Mouse (Mus musculus) adrenal gland, adult 18-20 months (tissue): ENCODE measurements at regions not wholly inside any gene's neighbourhood (a gene's known extent, or its start where the extent isn't known, plus 50 kb on each side); places are given as distances from the start of the nearest gene placed in this dataset.
"Not testable (repeated sequence)": the region's sequence is repeated elsewhere in the genome, so short reads cannot be mapped to it uniquely, and the experiment has no call there.

Source experiments
- DNase-seq, 2 experiments: peaks; one replicate each; pipeline ENCODE4 v3.0.0; 2021 to 2022; ENCODE audit warnings: low spot score in 2 of 2

DNA sequence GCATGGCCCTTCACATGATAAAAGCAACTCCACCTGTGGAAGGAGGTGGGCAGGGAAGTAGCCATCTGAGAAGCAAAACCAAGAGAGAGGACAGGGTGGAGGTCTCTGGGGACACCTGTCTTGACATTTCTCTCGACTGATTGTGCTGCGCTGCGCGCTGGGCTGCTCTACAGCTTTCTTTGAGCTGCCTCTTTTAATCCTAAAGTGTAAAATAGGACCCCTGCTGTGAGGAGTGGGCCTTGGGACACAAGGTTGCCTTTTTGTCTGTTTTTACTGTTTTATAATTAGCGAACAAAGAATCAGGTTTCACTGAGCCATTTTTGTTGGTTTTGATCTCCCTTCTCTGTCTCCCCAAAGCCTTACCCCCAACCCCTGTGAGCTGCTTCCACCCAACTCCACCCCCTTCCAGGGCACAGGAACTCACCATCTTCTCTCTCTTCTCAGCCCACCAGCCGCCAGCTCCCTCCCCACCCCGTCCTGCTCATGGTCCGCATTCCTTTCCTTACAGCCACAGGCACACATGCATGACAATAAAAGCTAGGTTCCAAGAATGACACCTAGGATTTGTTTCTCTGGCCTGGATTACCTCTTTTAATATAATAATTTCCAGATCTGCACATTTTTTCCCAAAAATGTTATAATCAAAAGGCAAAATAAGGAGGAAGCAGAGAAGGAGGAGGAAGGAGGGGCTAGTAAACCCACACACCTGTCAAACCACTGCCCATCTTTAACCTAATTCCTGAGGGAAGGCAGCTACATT is 57.3 kb downstream of the Cbln4 start:
- no peak for DNase-seq

DNA sequence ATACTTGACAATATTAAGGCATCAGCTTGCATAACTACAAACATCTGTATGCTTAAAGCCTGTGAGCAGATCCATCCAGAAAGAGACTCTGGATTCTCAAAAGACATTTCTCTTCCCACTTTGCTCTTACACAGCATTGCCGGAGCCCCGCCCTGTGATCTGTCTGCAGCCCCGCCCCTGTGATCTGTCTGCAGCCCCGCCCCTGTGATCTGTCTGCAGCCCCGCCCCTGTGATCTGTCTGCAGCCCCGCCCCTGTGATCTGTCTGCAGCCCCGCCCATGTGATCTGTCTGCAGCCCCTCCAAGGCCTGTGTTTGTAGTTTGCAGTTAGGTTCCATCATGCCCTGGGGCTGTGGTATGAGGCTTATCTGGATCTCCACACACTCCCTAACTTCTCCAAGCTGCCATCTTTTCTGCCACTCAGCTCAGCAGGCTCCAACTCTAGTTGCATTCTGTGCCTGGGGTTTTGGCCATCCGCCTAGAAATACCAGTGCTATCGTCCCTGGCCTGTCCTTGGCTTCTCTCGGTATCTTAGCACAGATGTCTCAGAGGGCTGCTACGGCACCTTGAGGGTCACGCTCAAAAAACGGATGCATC is 73.9 kb downstream of the Cbln4 start:
- DNase-seq = peak; percentile 12 to 26

GRCm38 (mm10) chr2:171946569-171947250 is 96.6 kb downstream of the Cbln4 start:
- DNase-seq = no peak

DNA sequence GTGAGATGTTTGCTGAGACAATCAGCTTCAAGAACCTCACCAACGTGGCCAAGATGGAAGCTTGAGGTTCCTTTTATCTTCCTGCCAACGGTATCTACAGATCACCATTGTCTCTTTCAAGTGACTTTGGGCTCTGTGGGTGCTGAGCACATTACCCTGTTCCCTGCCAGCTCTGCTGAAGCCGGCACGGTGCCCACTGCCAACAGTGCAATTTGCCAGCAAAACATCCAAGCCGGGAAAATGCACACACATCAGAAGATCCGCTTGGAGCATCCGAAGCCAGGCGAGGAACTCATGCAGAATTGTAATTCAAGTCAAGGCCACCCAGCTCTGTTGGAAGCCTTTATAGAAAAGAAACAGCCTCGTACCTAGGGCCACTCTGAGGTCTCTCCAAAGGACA is 100.6 kb downstream of the Cbln4 start:
- no peak for DNase-seq

DNA sequence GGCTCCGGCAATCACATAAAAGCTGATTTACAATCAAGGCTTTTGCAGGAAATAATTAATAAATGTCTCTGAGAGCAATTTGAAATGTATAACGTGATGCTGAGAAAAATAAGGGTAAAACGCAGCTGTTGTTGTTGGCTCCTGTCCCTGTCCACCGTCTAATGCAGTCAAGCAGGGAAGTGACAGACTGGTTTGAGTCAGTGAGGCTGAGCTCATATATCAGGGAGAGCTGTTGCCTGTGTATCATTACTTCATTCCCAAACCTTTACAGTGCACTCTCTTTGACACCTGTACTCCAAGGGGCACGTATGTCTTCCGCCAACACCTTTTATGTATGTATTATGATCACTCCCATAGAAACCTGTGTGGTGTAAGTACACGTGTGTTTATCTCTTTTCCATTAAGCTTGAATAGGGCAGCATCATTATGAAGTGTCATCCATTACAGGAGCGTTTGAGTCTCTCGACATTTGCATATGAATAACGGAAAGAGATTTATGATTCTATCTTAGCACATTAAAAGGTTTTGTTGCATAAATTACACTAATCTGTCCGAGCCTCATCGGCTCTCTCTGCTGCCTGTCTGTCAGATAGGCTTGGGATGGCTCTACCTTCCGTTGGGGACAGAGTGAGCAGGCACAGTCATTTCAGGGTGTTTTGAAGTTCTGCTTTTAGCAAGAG is 107.5 kb downstream of the Cbln4 start:
- DNase-seq = no peak

DNA sequence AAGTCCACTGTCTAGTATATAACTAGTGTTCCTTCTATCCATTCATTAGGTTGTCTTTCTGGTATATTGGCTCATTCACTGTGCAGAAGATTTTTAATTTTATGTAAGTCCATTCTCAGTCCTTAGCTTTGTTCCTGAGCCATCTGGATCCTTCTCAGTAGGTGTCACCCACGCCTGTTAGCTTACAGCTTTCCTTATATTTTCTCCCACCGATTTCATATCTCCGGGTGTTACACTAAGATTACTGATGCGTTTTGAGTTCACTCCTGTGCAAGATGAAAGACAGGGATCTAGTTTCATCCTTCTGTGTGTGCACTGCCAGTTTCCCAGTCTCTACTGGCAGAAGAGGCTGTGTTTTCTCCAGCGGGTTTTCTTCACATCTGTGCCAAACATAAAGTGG is 122.3 kb downstream of the Cbln4 start:
- DNase-seq = no peak

- no peak for DNase-seq
These were observed 156.0 kb downstream of the Cbln4 start for GRCm38 (mm10) chr2:171887306-171887705.

DNA sequence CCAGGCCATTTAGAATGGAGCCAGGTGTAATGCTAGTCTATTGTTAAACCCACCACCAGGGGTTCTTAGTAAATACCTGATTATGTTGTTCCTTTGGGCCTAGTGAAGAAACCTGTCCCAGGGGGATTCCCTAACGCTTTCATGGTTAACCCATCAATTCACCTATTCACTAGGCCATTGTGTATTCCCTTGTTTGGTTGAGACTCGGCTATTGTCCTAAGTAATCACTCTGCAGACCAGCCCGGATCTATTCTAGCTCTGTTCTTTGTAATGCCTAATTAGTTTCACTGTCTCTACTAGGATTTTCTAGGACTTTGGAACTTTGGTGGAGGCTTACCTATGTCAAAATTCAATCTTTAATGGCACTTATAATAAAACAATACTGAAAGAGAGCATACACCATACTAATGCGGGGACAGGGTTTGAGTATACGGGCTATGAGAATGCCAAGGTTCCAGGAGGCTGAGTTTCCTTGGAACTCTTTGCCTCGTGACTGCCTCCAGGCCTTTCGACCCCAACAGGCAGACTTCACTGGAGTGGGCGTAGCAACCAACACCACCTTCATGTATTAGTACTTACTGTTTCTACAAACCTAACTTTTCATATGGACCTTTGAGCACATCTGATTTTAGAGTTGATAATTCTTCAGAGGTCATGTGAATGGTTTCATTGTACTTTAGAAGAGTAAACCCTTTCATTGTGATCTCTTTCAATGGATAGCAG is 163.9 kb downstream of the Cbln4 start:
- DNase-seq = not testable (repeated sequence)

DNA sequence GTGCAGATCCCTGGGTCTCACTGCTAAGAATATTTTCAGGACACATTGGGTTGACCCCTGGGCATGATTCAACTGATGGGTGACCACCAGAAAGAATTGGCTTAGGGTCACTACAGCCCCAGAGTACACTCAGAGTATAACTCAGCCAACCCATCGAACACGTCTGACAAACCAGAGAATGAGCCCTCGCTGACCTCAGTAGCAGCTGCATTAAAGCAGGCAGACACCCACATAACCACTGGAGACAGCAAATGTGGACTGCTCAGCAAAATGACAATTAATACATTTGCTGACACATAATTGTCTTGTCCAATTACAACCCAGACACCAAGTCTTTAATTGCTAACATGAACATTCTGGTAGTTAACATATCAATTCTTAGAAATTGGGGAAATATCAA is 175.7 kb downstream of the Cbln4 start:
- no peak for DNase-seq

- no peak for DNase-seq
These were observed 178.8 kb downstream of the Cbln4 start for GRCm38 (mm10) chr2:171864376-171864965.

GRCm38 (mm10) chr2:171862626-171863025 is 180.6 kb downstream of the Cbln4 start:
- DNase-seq = no peak

DNA sequence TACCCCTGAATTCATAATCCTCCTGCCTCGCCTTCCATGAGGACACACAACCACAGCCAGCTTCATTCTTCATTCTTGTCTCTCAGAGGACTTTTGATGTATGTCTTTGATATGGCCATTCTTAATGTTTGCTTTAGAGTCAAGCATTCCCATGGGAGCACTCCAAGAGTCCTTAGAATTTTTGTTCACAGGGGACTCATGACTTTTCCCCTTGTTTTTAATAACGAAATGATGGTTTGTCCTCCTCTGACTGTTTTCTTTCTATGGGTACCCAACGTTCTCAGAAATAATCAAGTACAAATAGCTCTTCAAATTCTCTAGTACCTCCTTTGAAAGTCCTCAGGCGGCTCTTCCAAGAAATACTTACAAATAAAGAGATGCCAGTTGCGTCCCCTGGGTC is 184.4 kb downstream of the Cbln4 start:
- DNase-seq = no peak

DNA sequence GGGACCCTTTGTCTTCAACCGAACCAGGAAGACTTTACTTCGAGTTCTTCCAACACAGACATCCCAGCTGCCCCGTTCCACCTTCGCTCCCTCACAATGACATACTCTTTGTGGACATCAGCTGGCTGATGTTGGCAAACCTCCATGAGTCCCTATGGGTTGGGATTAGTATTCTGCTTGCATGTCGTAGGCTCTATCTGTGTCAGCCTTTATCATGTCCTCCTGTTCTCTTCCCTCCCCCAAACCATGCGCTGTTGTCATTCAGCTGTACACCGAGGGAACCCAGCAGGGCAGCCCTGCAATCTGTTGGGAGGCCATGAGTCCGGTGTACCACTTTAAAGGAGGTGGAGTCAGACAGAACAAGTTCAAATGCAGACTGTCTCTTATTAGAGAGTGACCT is 186.8 kb downstream of the Cbln4 start:
- DNase-seq = no peak

GRCm38 (mm10) chr2:171846826-171847492 is 196.3 kb downstream of the Cbln4 start:
- no peak for DNase-seq

DNA sequence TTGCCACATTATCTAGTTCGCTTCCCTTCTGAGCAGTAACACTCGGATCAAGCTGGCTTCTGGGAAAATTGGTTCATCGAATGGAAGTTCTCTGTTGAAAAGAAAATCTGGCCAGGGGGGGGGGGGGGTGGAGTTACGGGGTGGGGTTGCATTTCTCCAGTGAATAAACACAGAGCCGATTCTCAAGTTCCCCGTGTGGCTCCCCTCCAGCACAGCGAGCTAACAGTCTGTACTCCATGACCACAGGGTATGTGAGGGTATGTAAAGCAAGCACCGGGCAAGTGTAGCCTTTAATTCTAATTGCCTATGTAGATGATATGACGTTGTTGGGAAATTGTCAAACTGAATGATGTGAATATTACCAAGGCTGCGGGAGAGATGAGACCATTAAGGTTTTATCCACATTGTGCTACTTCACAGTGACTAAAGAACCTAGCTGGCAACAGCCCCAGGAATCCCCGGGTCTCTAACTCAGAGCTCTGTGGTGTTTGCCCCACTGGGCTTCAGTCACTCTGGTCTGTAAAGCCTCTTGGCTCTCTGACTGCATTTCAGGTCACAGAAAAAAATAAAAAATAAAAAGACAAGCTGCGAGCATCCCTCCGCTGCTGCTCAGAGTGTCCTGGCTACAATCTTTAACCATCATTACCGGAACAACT is 203.1 kb downstream of the Cbln4 start:
- DNase-seq = no peak

DNA sequence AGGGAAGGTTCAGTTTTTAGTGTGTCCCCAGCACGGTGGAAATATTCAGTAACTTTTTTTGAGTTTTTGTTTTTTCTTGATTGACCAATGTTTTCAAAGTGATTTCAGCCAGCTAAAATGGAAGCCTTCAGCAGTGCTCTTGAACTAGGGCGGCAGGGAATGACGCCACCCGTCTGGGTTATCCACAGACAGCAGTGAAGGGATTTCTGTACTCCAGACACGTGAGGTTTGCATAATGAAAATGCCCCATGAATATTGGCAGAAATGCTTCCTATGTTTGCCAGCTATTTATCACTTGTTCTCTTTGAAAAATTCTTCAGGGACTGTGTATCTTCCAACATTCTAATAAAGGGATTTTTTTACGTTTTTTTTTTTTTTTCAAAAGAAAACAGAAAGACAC is 221.1 kb downstream of the Cbln4 start:
- DNase-seq = no peak

- DNase-seq = no peak
These were observed 224.8 kb downstream of the Cbln4 start for GRCm38 (mm10) chr2:171818504-171818903.

DNA sequence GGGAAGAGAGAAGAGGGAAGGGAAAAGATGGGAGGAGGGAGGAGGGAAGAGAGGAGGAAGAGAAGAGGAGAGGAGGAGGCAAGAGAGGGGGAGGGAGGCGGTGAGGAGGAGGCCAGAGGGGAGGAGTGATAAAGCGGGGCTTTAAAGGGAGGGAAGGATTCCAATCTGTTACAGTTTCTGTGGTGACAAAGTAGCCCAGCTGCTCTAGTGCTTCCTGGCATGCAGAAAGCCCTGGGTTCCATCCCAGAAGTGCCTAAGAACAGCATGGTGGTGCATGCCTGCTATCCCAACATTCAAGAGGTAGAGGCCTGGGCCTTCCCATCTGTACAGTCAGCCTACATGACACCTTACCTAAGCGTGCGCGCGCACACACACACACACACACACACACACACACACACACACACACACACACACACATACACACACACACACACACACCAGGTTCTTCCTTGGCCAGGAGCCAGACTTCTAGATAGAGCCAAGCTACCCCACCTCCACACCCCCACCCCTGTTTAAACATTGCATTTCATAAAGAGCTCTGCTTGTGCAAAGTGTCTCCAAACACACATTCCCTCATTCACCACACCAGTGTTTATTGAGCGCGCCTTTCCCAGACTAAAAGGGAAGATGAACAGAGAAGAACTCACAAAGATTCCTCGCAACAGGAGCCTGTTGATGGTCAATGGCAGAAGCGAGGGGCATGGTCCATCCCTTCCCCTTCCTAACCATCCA is 226.4 kb downstream of the Cbln4 start:
- DNase-seq = no peak

DNA sequence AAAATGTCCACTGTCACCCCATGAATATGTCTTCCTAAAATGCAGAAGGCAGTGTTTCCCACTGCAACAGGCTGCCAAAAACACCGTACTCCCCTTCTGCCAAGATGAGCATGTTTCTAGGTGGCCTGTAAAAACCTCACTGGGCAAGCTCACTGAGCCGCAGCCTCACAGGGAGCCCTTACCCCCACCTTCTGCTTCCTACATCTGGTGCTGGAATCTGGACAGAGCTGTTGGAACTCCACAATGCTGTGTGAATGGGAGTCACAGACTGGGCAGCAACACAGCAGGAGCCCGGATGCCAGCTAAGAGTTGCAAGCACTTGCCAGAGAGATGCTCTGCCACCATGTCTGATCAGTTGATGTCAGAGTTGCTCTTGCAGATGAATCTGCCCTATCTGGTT is 230.6 kb downstream of the Cbln4 start:
- no peak for DNase-seq
